Mouse (Mus musculus) stomach, postnatal 0 days (tissue): Measurements from ENCODE around the gene Grin2a. TPM values are rescaled to one million over a fixed set of nuclear protein-coding genes. Genes with fewer than 3 reads are reported as not detected.

Source experiments
- ATAC-seq: fragments of 200-750 bp; cut with Nextera tagmentation; 2 replicates; pipeline ENCODE4 v1.8.0; 2017; ENCODE audit not compliant: low FRiP score, low TSS enrichment
- DNase-seq: peaks from one replicate; pipeline ENCODE4 v3.0.0-alpha.2; 2016; ENCODE audit warnings: low spot score
- H3K27ac ChIP-seq: fragments of 300-500 bp; sonication (generic); replicated peaks from 2 replicates; pipeline ENCODE4 v1.5.1; 2014; ENCODE audit warnings: mild to moderate bottlenecking, control low read depth
- H3K27me3 ChIP-seq: fragments of 300-500 bp; sonication (generic); 2 replicates; pipeline ENCODE4 v1.6.1; 2014; ENCODE audit warnings: low read length; ENCODE audit not compliant: control insufficient read depth, insufficient read depth
- H3K36me3 ChIP-seq: fragments of 300-500 bp; sonication (generic); 2 replicates; pipeline ENCODE4 v1.6.1; 2014; ENCODE audit warnings: low read length, mixed read lengths; ENCODE audit not compliant: control insufficient read depth, insufficient read depth
- H3K4me1 ChIP-seq: fragments of 300-500 bp; sonication (generic); replicated peaks from 2 replicates; pipeline ENCODE4 v1.6.1; 2014; ENCODE audit warnings: antibody characterized with exemption; ENCODE audit not compliant: control insufficient read depth, insufficient read depth
- H3K4me2 ChIP-seq: fragments of 300-500 bp; sonication (generic); replicated peaks from 2 replicates; pipeline ENCODE4 v1.6.1; 2014; ENCODE audit warnings: low read depth, mild to moderate bottlenecking, control low read depth, moderate library complexity
- H3K4me3 ChIP-seq: fragments of 300-500 bp; sonication (generic); 2 replicates; pipeline ENCODE4 v1.5.1; 2014; ENCODE audit warnings: low read depth, low read length, control low read depth
- H3K9ac ChIP-seq: fragments of 300-500 bp; sonication (generic); 2 replicates; pipeline ENCODE4 v1.6.1; 2014; ENCODE audit warnings: mild to moderate bottlenecking, low read length, control low read depth, mixed read lengths
- H3K9me3 ChIP-seq: fragments of 300-500 bp; sonication (generic); 2 replicates; pipeline ENCODE4 v1.6.1; 2016; ENCODE audit warnings: low read length; ENCODE audit not compliant: control insufficient read depth
- CTCF ChIP-seq: IDR thresholded peaks from 2 replicates; pipeline ENCODE4 v1.5.1; 2016; ENCODE audit warnings: antibody characterized with exemption, low read depth, mild to moderate bottlenecking, moderate library complexity
- EP300 ChIP-seq: optimal IDR thresholded peaks from 2 replicates; pipeline ENCODE3; 2016; ENCODE audit warnings: antibody characterized with exemption
- WGBS: fragments of 180-500 bp; shearing (Covaris S2); extraction: QIAGEN DNeasy Blood & Tissue Kit; methylation state at CpG from one replicate; pipeline ENCODE4 v1.1.7; 2014; 5-methylcytosine and 5-hydroxymethylcytosine counted together
- polyA plus RNA-seq: library from polyadenylated mRNA; unstranded; fragments of >200 nt; fragmentation: Nextera tagmentation; extraction: Ambion mirVana; gene quantifications from 2 replicates; pipeline ENCODE4 v1.2.1, GENCODE M21; 2015

Grin2a gene
- polyA plus RNA-seq, 1 experiment from 2014 or later = not detected

- no peak for DNase-seq
- Histone ChIP-seq H3K27me3 (peaks cover 14% of the 10 kb centered on the region; the same call in 1 of the 2 replicates), H3K9ac (no peak overlapping the region), H3K4me2 (no peak overlapping the region), H3K27ac (no peak overlapping the region), H3K36me3 (no peaks in the 10 kb centered on the region), H3K4me1 (no peaks in the 10 kb centered on the region), H3K9me3 (no peaks in the 10 kb centered on the region), H3K4me3 (no peak overlapping the region)
- no peak for TF ChIP-seq EP300
- TF ChIP-seq CTCF = peak; percentile 24; the same call in 1 of the 2 replicates
- no peak for ATAC-seq
Observed at GRCm38 (mm10) chr16:9997931-9998330, 2.6 kb upstream of the Grin2a start.

DNA sequence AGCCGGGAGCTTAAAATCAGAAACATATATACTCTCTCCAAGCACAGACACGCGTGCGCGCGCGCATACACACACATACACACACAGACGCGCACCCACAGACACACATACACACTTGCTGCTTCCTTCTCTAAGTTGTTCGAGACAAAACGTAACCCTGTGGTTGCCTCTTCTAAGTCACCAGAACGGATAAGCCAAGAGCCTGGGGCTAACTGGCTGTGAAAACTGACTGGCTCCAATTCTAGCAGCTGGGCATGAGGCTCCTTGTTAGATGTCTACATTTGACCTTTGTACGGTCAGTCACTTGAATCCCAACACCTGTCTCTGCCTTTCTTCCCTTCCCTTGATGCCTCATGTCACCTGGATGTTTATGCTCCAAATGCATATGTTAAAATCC lies 452 bp upstream of the Grin2a start:
- no peak for ATAC-seq
- H3K4me2 ChIP-seq = no peak overlapping the region
- no peak overlapping the region for H3K27ac ChIP-seq
- no peak overlapping the region for H3K4me3 ChIP-seq
- H3K4me1 ChIP-seq = no peaks in the 10 kb centered on the region
- WGBS = 23% methylated on average over 13 of the region's 13 CpGs
- H3K9me3 ChIP-seq = no peaks in the 10 kb centered on the region
- no peak for DNase-seq
- TF ChIP-seq CTCF (no peak), EP300 (no peak)
- no peak overlapping the region for H3K9ac ChIP-seq
- H3K36me3 ChIP-seq = no peaks in the 10 kb centered on the region
- H3K27me3 ChIP-seq = peaks cover 17% of the 10 kb centered on the region; the same call in 1 of the 2 replicates

DNA sequence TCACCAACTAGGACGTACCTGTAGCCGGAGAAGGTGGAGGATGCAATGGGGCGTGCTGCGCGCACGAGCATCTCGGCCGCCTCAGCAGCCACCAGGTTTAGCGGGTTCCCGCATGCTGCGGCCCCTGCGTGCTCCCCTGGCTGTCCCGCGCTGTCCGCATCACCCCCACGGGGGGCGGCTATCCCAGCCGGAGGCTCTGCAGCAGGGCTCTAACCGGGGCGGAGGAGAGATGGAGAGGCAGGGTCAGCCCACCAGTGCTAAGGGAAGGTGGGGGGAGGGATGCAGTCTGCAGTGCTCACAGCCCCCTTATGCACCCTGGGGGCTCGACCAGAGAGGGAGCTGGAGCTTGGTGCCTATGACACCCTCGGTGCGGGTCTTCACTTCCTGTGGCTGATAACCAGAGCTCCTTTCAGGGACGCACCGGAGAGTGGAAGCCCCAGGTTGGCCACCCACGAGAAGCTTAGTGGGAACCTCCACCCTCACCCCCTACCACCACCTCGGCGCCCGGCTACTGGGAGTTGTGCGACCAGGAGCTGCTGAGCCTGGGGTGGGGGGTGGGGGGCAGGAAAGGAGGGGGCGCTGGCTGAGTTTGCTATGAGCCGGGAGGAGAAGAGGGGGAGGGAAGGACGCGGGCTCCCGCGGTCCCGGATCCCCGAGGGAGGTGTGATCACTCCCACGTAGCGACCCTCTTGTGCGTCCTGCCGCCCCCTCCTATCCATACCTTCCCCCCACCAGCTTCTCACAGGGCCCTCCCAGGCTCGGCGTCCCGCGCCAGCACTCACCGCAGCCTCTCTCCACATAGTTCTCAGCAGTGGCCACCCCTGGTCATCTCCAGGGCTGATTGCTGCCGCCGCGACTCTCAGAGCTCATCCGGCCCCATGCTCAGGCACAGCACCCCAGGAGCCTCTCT lies 1.1 kb downstream of the Grin2a start:
- DNase-seq = no peak
- ATAC-seq = no peak

DNA sequence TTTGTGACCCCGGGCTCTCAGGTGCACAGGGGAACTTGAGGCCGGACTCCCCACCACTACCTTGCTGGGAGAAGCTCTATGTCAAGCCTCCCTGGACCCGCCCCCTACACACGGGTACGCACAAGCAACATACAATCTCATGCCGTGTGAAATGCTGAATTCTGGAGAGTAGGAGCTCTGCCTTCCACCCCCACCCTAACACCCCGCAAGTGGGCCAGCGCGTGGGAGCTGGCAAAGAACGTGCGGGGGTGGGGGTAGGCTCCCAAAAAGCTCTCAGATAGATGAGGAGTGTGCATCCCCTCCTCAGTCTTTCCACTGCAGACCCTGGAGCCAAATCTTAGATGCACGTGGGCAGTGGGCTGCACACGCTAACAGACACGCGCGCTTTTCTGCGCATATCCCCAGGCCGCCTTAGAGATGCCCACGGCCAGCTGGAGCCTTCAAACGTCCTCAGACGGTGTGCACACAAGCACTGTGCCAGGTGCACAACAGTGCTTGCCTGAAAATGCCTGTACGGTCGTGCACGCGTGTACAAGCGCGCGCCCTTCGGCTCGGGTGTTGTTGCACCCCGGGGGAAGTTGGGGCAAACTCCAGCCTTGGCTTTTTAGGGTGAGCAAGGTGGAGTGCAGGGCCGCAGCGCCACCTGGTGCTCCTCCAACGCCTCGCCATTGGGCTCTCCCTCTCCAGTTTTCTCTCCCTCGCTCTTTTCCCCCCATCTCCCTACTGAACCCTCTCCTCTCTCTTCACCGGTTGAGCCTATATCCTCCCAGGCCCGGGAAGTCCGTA lies 1.9 kb downstream of the Grin2a start:
- Histone ChIP-seq H3K36me3 (no peaks in the 10 kb centered on the region), H3K27me3 (peaks cover 17% of the 10 kb centered on the region; the same call in 1 of the 2 replicates), H3K4me3 (peak overlapping the region; percentile 21; the same call in 1 of the 2 replicates), H3K27ac (no peak overlapping the region), H3K9ac (no peak overlapping the region), H3K9me3 (no peaks in the 10 kb centered on the region), H3K4me1 (no peaks in the 10 kb centered on the region), H3K4me2 (peak overlapping the region; percentile 23)
- peak; percentile 4; the same call in 1 of the 2 replicates for ATAC-seq
- peak; percentile 40 for DNase-seq
- 1% methylated on average over 39 of the region's 39 CpGs for WGBS
- TF ChIP-seq EP300 (no peak), CTCF (peak; percentile 77)

More for the DNA sequence above, 1.1 kb downstream of the Grin2a start:
- Histone ChIP-seq H3K4me1 (no peaks in the 10 kb centered on the region), H3K9me3 (no peaks in the 10 kb centered on the region), H3K4me3 (no peak overlapping the region), H3K27ac (no peak overlapping the region), H3K9ac (no peak overlapping the region), H3K4me2 (peak overlapping the region; percentile 23), H3K27me3 (peaks cover 17% of the 10 kb centered on the region; the same call in 1 of the 2 replicates), H3K36me3 (no peaks in the 10 kb centered on the region)
- TF ChIP-seq CTCF (no peak), EP300 (no peak)
- under 1% methylated on average over 44 of the region's 51 CpGs for WGBS

DNA sequence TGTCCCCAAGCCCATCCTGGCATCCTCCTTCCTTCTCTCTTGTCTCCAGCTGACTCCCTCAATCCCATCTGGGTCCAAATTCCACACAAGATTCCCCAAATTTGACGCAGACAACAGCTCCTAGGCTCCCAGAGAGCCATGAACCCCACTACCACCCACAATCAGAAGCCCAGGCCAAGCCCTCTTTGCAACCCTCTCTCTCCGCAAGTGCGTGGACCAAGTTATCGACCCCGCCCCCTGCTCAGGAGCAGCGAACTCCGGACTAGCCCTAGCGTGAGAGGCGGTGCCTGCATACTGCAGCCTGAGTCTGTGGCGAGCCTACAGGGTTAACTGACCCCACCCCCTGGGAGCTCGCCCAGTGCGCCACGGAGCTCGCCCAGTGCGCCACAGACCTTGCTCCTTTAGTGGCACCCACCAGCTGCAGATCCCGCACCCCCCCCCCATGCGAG lies 2.6 kb downstream of the Grin2a start:
- H3K27me3 ChIP-seq = peaks cover 17% of the 10 kb centered on the region; the same call in 1 of the 2 replicates
- no peak overlapping the region for H3K4me3 ChIP-seq
- no peak overlapping the region for H3K9ac ChIP-seq
- no peak overlapping the region for H3K27ac ChIP-seq
- H3K4me2 ChIP-seq = no peak overlapping the region; the same call in 1 of the 2 replicates
- peak; percentile 56; the same call in 1 of the 2 replicates for ATAC-seq
- no peaks in the 10 kb centered on the region for H3K36me3 ChIP-seq
- no peak for TF ChIP-seq CTCF
- no peak for TF ChIP-seq EP300
- DNase-seq = no peak
- no peaks in the 10 kb centered on the region for H3K4me1 ChIP-seq
- no peaks in the 10 kb centered on the region for H3K9me3 ChIP-seq
- 2% methylated on average over 17 of the region's 17 CpGs for WGBS
